Mouse (Mus musculus) frontal cortex, adult (tissue): ENCODE data around the gene Nck2.

Source experiments
- ATAC-seq: cut with Nextera tagmentation; 2 replicates; pipeline ENCODE4 v1.9.2; 2017; ENCODE audit warnings: mild to moderate bottlenecking, moderate library complexity, mixed read lengths; ENCODE audit not compliant: low TSS enrichment

The Nck2 gene

GRCm38 (mm10) chr1:43433853-43434252 is 10.5 kb upstream of the Nck2 start:
- no peak for ATAC-seq

GRCm38 (mm10) chr1:43436554-43436953 is 7.8 kb upstream of the Nck2 start:
- ATAC-seq = no peak

GRCm38 (mm10) chr1:43439261-43439660 is 5.1 kb upstream of the Nck2 start:
- no peak for ATAC-seq

GRCm38 (mm10) chr1:43442568-43442967 is 1.8 kb upstream of the Nck2 start:
- no peak for ATAC-seq

GRCm38 (mm10) chr1:43445170-43446088 is 1.1 kb downstream of the Nck2 start:
- peak; percentile 89 for ATAC-seq

- peak; percentile 34 for ATAC-seq
These were observed 1.7 kb downstream of the Nck2 start for GRCm38 (mm10) chr1:43446089-43446533.

GRCm38 (mm10) chr1:43446731-43447601 is 2.6 kb downstream of the Nck2 start:
- 0 out of 2 replicates have a peak, but pooled peaks have one; percentile 20 for ATAC-seq

GRCm38 (mm10) chr1:43447602-43448287 is 3.4 kb downstream of the Nck2 start:
- ATAC-seq = no peak

- no peak for ATAC-seq
These were observed 6.4 kb downstream of the Nck2 start for GRCm38 (mm10) chr1:43450811-43451210.

GRCm38 (mm10) chr1:43453683-43454082 is 9.3 kb downstream of the Nck2 start:
- ATAC-seq = no peak

- no peak for ATAC-seq
These were observed 10.4 kb downstream of the Nck2 start for GRCm38 (mm10) chr1:43454741-43455140.

- ATAC-seq = no peak
These were observed 10.8 kb downstream of the Nck2 start for GRCm38 (mm10) chr1:43455196-43455595.

GRCm38 (mm10) chr1:43457012-43457766 is 12.8 kb downstream of the Nck2 start:
- no peak for ATAC-seq

GRCm38 (mm10) chr1:43460468-43460867 is 16.1 kb downstream of the Nck2 start:
- ATAC-seq = no peak

GRCm38 (mm10) chr1:43462666-43463065 is 18.3 kb downstream of the Nck2 start:
- no peak for ATAC-seq

- peak; percentile 39 for ATAC-seq
These were observed 19.7 kb downstream of the Nck2 start for GRCm38 (mm10) chr1:43463941-43464682.

- no peak for ATAC-seq
These were observed 20.6 kb downstream of the Nck2 start for GRCm38 (mm10) chr1:43464976-43465375.

GRCm38 (mm10) chr1:43465957-43466624 is 21.7 kb downstream of the Nck2 start:
- ATAC-seq = no peak

GRCm38 (mm10) chr1:43467656-43468055 is 23.3 kb downstream of the Nck2 start:
- ATAC-seq = peak; percentile 51

GRCm38 (mm10) chr1:43468207-43468606 is 23.8 kb downstream of the Nck2 start:
- no peak for ATAC-seq
